Mouse (Mus musculus) liver, adult 2 months (tissue): ENCODE results near the gene Lsm7. TPM values are rescaled to one million over a fixed set of nuclear protein-coding genes. Genes with fewer than 3 reads are reported as not detected.

ENCODE experiments used
- DNase-seq: peaks from one replicate; pipeline ENCODE4 v3.0.0-alpha.2; 2011; ENCODE audit warnings: low read depth, low spot score; ENCODE audit errors: extremely low read depth
- H3K27ac ChIP-seq: fragments of 200-500 bp; replicated peaks from 2 replicates; pipeline ENCODE4 v1.5.1; 2012; ENCODE audit warnings: low read depth, mild to moderate bottlenecking, control low read depth, inconsistent platforms, low read length; ENCODE audit not compliant: insufficient read depth
- H3K27me3 ChIP-seq: fragments of 200-500 bp; 2 replicates; pipeline ENCODE4 v1.6.1; 2012; ENCODE audit warnings: mild to moderate bottlenecking, moderate library complexity, low read length, inconsistent platforms; ENCODE audit not compliant: control insufficient read depth, insufficient read depth
- H3K36me3 ChIP-seq: fragments of 200-500 bp; 2 replicates; pipeline ENCODE4 v1.6.1; 2012; ENCODE audit warnings: low read length, inconsistent platforms; ENCODE audit not compliant: control insufficient read depth, insufficient read depth
- H3K4me1 ChIP-seq: fragments of 200-500 bp; 2 replicates; pipeline ENCODE4 v1.6.1; 2011; ENCODE audit warnings: low read length; ENCODE audit not compliant: control insufficient read depth, insufficient read depth
- H3K4me3 ChIP-seq: fragments of 200-500 bp; 2 replicates; pipeline ENCODE4 v1.5.1; 2011; ENCODE audit warnings: low read depth, mild to moderate bottlenecking, control low read depth, low read length, moderate library complexity; ENCODE audit not compliant: insufficient read depth
- H3K79me2 ChIP-seq: fragments of 200-500 bp; 2 replicates; pipeline ENCODE4 v1.6.1; 2012; ENCODE audit warnings: inconsistent platforms, mild to moderate bottlenecking, low read length, moderate library complexity; ENCODE audit not compliant: control insufficient read depth, insufficient read depth
- H3K9ac ChIP-seq: fragments of 200-500 bp; 2 replicates; pipeline ENCODE4 v1.6.1; 2012; ENCODE audit warnings: low read depth, mild to moderate bottlenecking, control low read depth, inconsistent platforms, low read length
- CTCF ChIP-seq: fragments of 200-500 bp; IDR thresholded peaks from 2 replicates; pipeline ENCODE4 v1.5.1; 2011; ENCODE audit warnings: low read depth, low read length, control low read depth
- POLR2A ChIP-seq: fragments of 200-500 bp; IDR thresholded peaks from 2 replicates; pipeline ENCODE4 v1.6.1; 2011; ENCODE audit warnings: low read length, control low read depth; ENCODE audit not compliant: insufficient read depth; ENCODE audit errors: extremely low read depth
- WGBS: fragments of 180-500 bp; shearing (Covaris S2); methylation state at CpG from one replicate; pipeline ENCODE4 v1.1.7; 2018; 5-methylcytosine and 5-hydroxymethylcytosine counted together
- polyA plus RNA-seq: library from polyadenylated mRNA; depleted of rRNA; stranded (reverse); fragments of >200 nt; gene quantifications from 2 replicates; pipeline ENCODE4 v1.2.3, GENCODE M21; 2012; rRNA removed
- total RNA-seq: library from RNA; depleted of rRNA; stranded (reverse); fragments of >200 nt; gene quantifications from 2 replicates; pipeline ENCODE4 v1.2.3, GENCODE M21; 2014; rRNA removed

Gene Lsm7
- total RNA-seq, result 61.3 and 61.6 TPM in 2 replicates
- 62.1 and 75.1 TPM in 2 replicates for polyA plus RNA-seq

DNA sequence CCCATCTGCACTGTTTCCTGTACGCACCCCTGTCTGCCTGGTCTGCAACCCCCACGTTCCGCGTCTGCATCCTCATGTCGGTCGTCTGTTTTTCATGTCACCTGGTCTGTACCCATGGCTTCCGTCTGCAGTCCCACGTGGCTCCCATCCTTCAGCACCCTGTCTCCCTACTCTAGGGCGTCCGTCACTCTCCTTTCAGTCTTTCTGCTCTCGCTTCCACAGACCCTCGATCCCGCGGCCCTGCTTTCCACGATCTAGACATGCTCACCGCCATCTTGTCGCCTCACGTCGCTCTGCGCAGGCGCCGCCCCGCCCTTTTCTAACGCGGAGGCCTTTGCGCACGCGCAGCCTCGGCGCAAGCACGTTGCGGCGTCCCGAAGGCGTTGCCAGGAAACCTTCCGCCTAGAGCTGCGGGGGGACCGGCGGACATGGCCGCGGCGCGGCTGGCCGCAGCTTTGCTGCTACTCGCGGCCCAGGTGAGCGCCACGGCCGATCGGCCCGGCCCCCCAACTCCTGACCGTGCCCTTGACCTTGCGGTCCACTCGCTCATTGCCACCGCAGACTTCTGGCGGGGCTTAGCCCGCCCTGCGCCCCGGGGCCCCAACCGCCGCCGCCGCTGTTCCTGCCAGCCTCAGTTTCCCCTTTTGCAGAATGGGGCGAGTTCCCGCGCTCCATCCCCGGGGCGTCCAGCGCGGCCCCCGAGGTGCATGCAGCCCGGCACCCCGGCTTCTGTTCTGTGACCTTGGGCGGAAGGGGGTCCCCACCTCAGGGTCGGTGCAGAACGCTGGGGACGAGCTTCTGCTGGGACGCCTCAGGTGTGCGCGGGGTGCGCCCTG lies at the start of gene Lsm7, which contains the start of gene Sppl2b:
Gene Lsm7, minus strand, starts transcription at position 297 of the 836 bp plus-strand sequence.
Gene Sppl2b, plus strand, starts transcription at position 363 of the 836 bp plus-strand sequence.
- no peaks in the 10 kb centered on the region for H3K27me3 ChIP-seq
- H3K27ac ChIP-seq, result peak within 1 kb of the TSS; percentile 25
- H3K79me2 ChIP-seq, result peaks cover 30% of the 10 kb centered on the region
- DNase-seq, result peak; percentile 72
- no peaks in the 10 kb centered on the region for H3K36me3 ChIP-seq
- TF ChIP-seq CTCF (no peak), POLR2A (peak; percentile 70; the same call in 1 of the 2 replicates)
- H3K9ac ChIP-seq, result peak within 1 kb of the TSS; percentile 88
- peak within 1 kb of the TSS; percentile 80 for H3K4me3 ChIP-seq
- under 1% methylated on average over 81 of the region's 81 CpGs for WGBS
- peaks cover 6% of the 10 kb centered on the region for H3K4me1 ChIP-seq

DNA sequence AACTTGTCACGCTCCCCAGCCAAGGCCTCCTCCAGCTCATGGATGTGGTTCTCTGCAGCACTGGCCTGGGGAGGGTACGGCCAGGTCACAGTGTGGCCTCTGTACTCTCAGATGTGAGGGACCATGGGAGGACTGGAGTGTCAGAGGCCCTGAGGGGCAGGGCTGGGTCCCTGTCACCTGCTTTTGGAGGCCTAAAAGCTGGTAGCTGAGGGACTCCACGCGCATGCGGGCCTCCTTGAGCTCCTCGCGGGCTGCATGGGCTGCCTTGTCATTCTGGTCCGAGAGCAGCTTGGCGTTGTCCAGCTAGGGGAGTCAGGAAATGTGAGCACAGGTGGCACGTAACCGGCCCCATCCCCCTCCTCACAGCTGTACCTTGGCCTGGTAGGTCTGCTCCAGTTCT lies 49.7 kb upstream of the Lsm7 start:
- DNase-seq, result no peak
- TF ChIP-seq CTCF (no peak), POLR2A (no peak)
- WGBS, result 92% methylated on average over 11 of the region's 11 CpGs
- Histone ChIP-seq H3K4me1 (peaks cover 4% of the 10 kb centered on the region), H3K27ac (no peak overlapping the region), H3K4me3 (no peak overlapping the region), H3K36me3 (no peaks in the 10 kb centered on the region), H3K27me3 (no peaks in the 10 kb centered on the region), H3K9ac (no peak overlapping the region), H3K79me2 (no peaks in the 10 kb centered on the region)

DNA sequence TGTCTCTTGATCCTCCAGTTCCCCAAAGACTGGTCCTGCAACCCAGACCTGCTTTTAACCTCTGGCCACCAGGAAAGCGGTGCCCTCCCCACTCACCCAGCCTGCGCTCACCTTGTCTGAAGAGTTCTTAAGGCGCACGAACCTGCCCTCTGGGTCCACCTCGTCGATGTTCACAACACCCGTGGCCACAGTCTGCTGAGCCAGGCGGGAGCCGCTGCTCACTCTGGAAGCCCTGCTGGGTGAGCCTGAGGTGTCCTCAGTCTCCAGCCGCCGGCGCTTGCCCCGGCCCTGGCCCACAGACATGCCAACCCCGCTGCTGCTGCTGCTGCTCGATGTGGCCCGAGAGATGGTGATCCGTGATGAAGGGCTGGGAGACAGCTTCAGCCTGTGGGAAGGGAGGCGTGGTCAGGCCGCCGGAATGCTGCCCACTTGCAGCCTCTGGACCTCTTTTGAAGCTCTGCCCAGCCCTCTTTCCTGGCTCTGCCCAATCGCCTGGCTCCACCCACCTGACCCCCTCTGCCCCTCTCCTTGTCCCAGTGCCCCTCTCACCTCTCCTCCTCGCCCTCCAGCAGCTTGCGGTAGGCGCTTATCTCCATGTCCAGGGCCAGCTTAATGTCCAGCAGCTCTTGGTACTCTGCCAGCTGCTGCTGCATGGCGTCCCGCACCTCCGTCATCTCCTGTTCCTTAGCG lies 49.1 kb upstream of the Lsm7 start:
- H3K27ac ChIP-seq, result no peak overlapping the region
- peaks cover 10% of the 10 kb centered on the region for H3K4me1 ChIP-seq
- TF ChIP-seq POLR2A (no peak), CTCF (no peak)
- no peaks in the 10 kb centered on the region for H3K27me3 ChIP-seq
- H3K4me3 ChIP-seq, result no peak overlapping the region
- H3K9ac ChIP-seq, result no peak overlapping the region
- no peak for DNase-seq
- 89% methylated on average over 28 of the region's 28 CpGs for WGBS
- H3K79me2 ChIP-seq, result 0 out of 2 replicates have a peak, but pooled peaks cover under 1% of the 10 kb centered on the region
- H3K36me3 ChIP-seq, result no peaks in the 10 kb centered on the region

DNA sequence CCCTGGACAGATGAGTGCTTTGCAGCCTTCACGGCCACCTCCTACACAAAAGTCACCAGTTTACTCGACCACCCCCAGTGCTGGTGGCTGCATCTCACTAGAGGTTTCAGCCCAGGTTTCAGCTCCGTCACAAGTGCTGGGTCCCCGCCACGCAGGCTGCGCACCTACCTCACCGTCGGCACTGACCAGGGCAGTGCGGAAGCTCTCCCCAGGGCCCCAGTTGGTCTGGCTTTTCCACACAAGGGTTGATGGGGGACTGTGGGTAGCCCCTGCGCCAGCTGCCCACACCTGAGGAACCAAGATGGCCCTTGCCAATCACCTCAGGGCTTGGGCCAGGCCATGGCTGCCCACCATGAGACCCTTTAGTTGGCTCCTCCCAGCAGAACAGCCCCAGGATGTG lies 48.3 kb upstream of the Lsm7 start:
- no peak overlapping the region for H3K4me3 ChIP-seq
- no peaks in the 10 kb centered on the region for H3K36me3 ChIP-seq
- no peak overlapping the region for H3K27ac ChIP-seq
- no peak for TF ChIP-seq POLR2A
- no peak for TF ChIP-seq CTCF
- 94% methylated on average over 10 of the region's 10 CpGs for WGBS
- H3K9ac ChIP-seq, result no peak overlapping the region
- no peak for DNase-seq
- peaks cover 3% of the 10 kb centered on the region; the same call in 1 of the 2 replicates for H3K79me2 ChIP-seq
- H3K4me1 ChIP-seq, result peaks cover 10% of the 10 kb centered on the region
- H3K27me3 ChIP-seq, result no peaks in the 10 kb centered on the region

DNA sequence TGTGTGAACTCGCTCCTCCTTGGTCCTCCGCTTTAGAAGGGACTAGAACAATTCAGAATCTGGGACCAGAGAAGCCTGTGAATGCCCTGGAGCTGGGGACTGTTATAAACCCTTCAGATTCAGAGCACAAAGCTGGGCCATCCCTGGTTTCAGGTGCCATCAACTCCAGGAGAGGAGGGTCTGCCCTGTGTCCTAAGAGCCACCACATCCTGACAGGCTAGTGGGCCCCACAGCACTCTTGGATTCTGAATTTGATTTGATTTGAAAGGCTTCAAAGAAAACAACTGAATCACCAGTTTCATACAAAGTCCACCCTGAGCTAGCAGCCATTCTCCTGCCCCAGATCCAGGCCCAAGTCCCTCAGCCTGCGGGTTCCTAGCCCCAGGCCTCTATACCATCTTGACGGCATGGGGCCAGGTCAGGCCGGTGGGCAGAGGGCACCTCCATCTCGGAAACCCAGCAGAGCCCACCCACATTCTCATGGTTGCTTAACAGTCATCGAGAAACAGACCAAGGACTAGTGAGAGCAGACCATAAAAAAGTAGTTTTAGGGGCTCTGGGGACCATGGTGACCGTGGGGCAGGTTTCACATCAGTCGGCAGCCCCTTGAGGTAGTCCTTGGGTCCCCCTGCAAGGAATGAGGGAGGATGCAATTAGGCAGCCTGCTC lies 47.4 kb upstream of the Lsm7 start:
- WGBS, result 95% methylated on average over 9 of the region's 9 CpGs
- DNase-seq, result no peak
- no peak overlapping the region for H3K4me3 ChIP-seq
- no peaks in the 10 kb centered on the region for H3K36me3 ChIP-seq
- no peak overlapping the region for H3K27ac ChIP-seq
- H3K79me2 ChIP-seq, result peaks cover 3% of the 10 kb centered on the region; the same call in 1 of the 2 replicates
- TF ChIP-seq POLR2A (no peak), CTCF (no peak)
- H3K4me1 ChIP-seq, result peaks cover 10% of the 10 kb centered on the region
- no peaks in the 10 kb centered on the region for H3K27me3 ChIP-seq
- no peak overlapping the region for H3K9ac ChIP-seq
